Mouse (Mus musculus) lung, postnatal 0 days (tissue): ENCODE results near the gene Olfr1360. TPM values are rescaled to one million over a fixed set of nuclear protein-coding genes. Genes with fewer than 3 reads are reported as not detected.

Experiments used
- ATAC-seq: fragments of 200-750 bp; cut with Nextera tagmentation; 2 replicates; pipeline ENCODE4 v1.8.0; 2017; ENCODE audit warnings: moderate library complexity
- DNase-seq: peaks from one replicate; pipeline ENCODE4 v3.0.0-alpha.2; 2016; ENCODE audit warnings: low spot score
- H3K27ac ChIP-seq: fragments of 300-500 bp; sonication (generic); 2 replicates; pipeline ENCODE4 v1.5.1; 2014; ENCODE audit warnings: antibody characterized with exemption, mild to moderate bottlenecking, low read length, mixed read lengths
- H3K27me3 ChIP-seq: fragments of 300-500 bp; sonication (generic); replicated peaks from 2 replicates; pipeline ENCODE4 v1.6.1; 2014; ENCODE audit warnings: low read length, mixed read lengths; ENCODE audit not compliant: insufficient read depth
- H3K36me3 ChIP-seq: fragments of 300-500 bp; sonication (generic); 2 replicates; pipeline ENCODE4 v1.6.1; 2014; ENCODE audit warnings: low read length, mixed read lengths; ENCODE audit not compliant: insufficient read depth
- H3K4me1 ChIP-seq: fragments of 300-500 bp; sonication (generic); 2 replicates; pipeline ENCODE4 v1.6.1; 2014; ENCODE audit warnings: antibody characterized with exemption, low read depth, low read length, mixed read lengths; ENCODE audit not compliant: insufficient read depth
- H3K4me2 ChIP-seq: fragments of 300-500 bp; sonication (generic); replicated peaks from 2 replicates; pipeline ENCODE4 v1.6.1; 2014; ENCODE audit warnings: low read depth, mild to moderate bottlenecking, low read length, moderate library complexity, mixed read lengths
- H3K4me3 ChIP-seq: fragments of 300-500 bp; sonication (generic); 2 replicates; pipeline ENCODE4 v1.5.1; 2014; ENCODE audit warnings: low read depth, low read length
- H3K9ac ChIP-seq: fragments of 300-500 bp; sonication (generic); replicated peaks from 2 replicates; pipeline ENCODE4 v1.6.1; 2014; ENCODE audit warnings: low read depth, mild to moderate bottlenecking
- H3K9me3 ChIP-seq: fragments of 300-500 bp; sonication (generic); 2 replicates; pipeline ENCODE4 v1.6.1; 2016; ENCODE audit warnings: low read length, mixed read lengths
- CTCF ChIP-seq: IDR thresholded peaks from 2 replicates; pipeline ENCODE4 v1.5.1; 2016; ENCODE audit warnings: antibody characterized with exemption, mild to moderate bottlenecking
- EP300 ChIP-seq: IDR thresholded peaks from 2 replicates; pipeline ENCODE4 v1.6.1; 2016; ENCODE audit warnings: antibody characterized with exemption, mild to moderate bottlenecking, control low read depth
- WGBS: fragments of 180-500 bp; shearing (Covaris S2); extraction: QIAGEN DNeasy Blood & Tissue Kit; methylation state at CpG from one replicate; pipeline ENCODE4 v1.1.7; 2014; 5-methylcytosine and 5-hydroxymethylcytosine counted together
- polyA plus RNA-seq: library from polyadenylated mRNA; unstranded; fragments of >200 nt; fragmentation: Nextera tagmentation; extraction: Ambion mirVana; gene quantifications from 2 replicates; pipeline ENCODE4 v1.2.1, GENCODE M21; 2015

Olfr1360 gene
- polyA plus RNA-seq, 1 experiment from 2014 or later: not detected

DNA sequence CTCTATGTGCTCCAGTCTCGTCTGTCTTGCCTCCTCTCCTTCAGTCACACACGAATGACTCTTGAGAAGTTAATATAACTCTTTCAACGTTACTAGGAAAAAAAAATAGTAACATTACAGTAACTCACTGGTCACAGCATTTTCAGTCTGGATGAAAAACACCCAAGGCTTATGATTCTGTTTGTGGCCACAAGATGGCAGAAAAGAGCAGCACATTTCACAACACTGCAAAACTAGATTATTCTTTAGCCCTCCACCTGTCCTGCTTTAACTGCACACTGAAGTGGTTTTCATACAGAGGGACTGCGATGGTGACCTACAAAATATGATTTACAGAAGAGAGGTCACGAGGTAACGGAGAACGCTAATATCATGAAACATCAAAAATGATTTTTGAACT, 37.5 kb upstream of the Olfr1360 start:
- WGBS: under 1% methylated on average over 7 of the region's 7 CpGs
- Histone ChIP-seq H3K27me3 (no peaks in the 10 kb centered on the region), H3K36me3 (no peaks in the 10 kb centered on the region), H3K4me1 (peaks cover 17% of the 10 kb centered on the region; the same call in 1 of the 2 replicates), H3K27ac (no peak overlapping the region), H3K9me3 (no peaks in the 10 kb centered on the region), H3K4me3 (no peak overlapping the region), H3K4me2 (peak overlapping the region; percentile 67; the same call in 1 of the 2 replicates), H3K9ac (no peak overlapping the region)
- no peak for ATAC-seq
- TF ChIP-seq CTCF: peak; percentile 91
- TF ChIP-seq EP300: no peak; the same call in 1 of the 2 replicates
- peak; percentile 87 for DNase-seq

DNA sequence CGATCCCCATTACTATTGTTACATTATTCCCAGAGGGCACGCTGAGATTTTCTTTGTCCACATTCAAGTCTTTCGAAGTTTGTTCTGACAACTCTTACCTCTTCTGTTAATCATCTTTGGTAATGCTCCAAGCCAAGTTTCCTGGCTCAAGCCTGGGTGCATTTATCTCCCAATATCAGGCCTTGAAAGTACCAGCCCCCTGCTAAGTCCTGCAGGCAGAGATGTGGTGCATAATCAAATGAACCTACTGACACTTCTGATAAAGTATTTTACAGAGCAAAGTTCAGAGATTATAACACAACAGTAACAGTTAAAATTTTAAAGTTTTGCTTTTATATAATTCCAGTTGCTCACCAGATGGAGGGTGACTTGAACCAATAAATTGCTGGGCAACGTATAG, 34.5 kb upstream of the Olfr1360 start:
- H3K36me3 ChIP-seq: no peaks in the 10 kb centered on the region
- ATAC-seq (no peak), DNase-seq (no peak)
- H3K9me3 ChIP-seq: no peaks in the 10 kb centered on the region
- peak overlapping the region; percentile 60 for H3K4me2 ChIP-seq
- no peak overlapping the region for H3K4me3 ChIP-seq
- no peak for TF ChIP-seq EP300
- TF ChIP-seq CTCF: no peak
- H3K9ac ChIP-seq: no peak overlapping the region
- H3K4me1 ChIP-seq: peaks cover 8% of the 10 kb centered on the region; the same call in 1 of the 2 replicates
- no peaks in the 10 kb centered on the region for H3K27me3 ChIP-seq
- no peak overlapping the region for H3K27ac ChIP-seq
- 31% methylated on average over 4 of the region's 4 CpGs for WGBS

DNA sequence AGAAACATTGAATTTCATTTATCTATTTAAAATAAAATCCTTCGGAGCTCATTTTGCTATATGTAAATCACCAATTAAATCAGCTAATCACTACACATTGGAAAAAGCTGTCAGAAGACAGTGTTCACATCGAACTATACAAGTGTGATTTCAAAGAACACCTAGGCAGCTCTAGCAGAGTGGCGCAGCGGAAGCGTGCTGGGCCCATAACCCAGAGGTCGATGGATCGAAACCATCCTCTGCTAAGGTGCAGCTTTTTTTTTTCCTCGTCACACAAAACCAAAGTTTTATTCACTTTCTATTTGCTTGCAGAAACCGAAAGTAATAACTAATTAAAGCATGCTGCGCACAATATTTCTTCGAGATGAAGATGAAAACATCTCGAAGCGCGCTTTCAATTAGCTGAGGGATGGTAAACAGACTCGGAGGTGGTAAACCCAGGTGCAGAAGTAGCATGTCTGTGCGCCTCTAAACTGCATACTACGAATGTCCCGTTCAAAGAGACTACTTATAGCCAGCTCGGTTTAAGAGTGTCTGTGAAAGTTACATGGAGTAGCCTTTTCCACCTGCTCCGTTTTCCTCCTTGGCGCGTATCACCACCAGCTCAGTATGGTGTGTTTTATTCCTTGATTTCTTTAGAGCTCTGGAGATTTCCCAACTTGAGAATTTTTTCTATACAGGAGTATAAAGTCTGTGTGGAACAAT, 33.8 kb upstream of the Olfr1360 start:
- Histone ChIP-seq H3K36me3 (no peaks in the 10 kb centered on the region), H3K4me2 (peak overlapping the region; percentile 60), H3K27ac (no peak overlapping the region), H3K9ac (no peak overlapping the region), H3K4me1 (peaks cover 8% of the 10 kb centered on the region; the same call in 1 of the 2 replicates), H3K27me3 (no peaks in the 10 kb centered on the region), H3K4me3 (peak overlapping the region; percentile 72), H3K9me3 (no peaks in the 10 kb centered on the region)
- 3% methylated on average over 22 of the region's 22 CpGs for WGBS
- TF ChIP-seq EP300: no peak
- no peak for TF ChIP-seq CTCF
- ATAC-seq (peak; percentile 76), DNase-seq (peak; percentile 71)

DNA sequence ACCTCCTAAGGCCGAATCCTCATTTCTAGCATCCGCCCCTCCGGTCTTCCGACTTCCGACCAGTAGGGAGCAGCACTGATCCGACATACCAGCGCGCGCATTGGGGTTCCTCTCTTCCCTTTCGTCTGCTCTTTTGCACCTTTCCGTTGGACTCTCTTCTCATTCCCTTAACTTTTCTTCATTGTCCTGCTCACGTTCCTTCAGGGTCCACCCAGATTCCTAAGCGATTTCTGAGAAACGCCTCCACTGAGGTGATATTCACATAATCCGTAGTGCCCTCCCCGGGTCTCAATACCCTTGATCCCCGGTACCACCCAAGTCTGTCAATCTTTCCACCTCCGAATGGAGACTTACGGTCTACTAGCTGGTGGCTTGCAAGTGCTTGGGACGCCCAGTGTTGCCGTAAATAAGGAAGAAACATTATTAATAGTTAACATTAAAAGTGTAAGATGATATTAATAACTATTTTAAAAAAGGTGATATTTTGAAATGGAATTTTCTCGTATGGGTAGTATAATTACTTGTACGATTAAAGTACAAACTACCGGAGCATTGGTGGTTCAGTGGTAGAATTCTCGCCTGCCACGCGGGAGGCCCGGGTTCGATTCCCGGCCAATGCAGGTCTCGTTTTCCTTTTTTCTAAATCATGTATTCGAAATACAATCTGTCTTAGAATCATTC, 33.0 kb upstream of the Olfr1360 start:
- ATAC-seq: peak; percentile 83

DNA sequence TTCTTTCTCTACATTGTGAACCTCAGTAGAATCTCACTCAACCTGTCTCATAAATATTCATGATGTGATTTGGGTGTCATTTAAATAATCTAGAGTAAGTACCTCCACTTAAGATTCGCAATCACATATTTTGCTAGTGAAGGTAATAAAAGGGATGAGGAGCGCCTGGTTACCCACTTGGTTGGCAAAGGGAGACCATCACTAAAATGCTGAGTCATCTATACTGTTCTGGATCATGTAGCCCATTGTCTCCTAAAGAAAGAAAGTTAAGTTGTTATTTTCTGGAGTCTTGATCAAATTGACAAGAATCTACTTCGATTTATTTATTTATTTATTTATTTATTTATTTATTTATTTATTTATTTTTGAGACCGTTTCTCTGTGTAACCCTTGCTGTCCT, 29.5 kb upstream of the Olfr1360 start:
- 65% methylated on average over 4 of the region's 4 CpGs for WGBS
- H3K4me1 ChIP-seq: no peaks in the 10 kb centered on the region
- no peak overlapping the region for H3K4me3 ChIP-seq
- ATAC-seq: no peak
- no peaks in the 10 kb centered on the region for H3K9me3 ChIP-seq
- no peak overlapping the region for H3K4me2 ChIP-seq
- H3K27ac ChIP-seq: no peak overlapping the region
- no peak overlapping the region for H3K9ac ChIP-seq
- H3K36me3 ChIP-seq: no peaks in the 10 kb centered on the region
- no peak for TF ChIP-seq EP300
- H3K27me3 ChIP-seq: no peaks in the 10 kb centered on the region
- no peak for DNase-seq

More for the DNA sequence above, 33.0 kb upstream of the Olfr1360 start:
- peak; percentile 88 for TF ChIP-seq CTCF
- TF ChIP-seq EP300: peak; percentile 33; the same call in 1 of the 2 replicates
- Histone ChIP-seq H3K9me3 (no peaks in the 10 kb centered on the region), H3K4me2 (peak overlapping the region; percentile 60), H3K4me3 (peak overlapping the region; percentile 72), H3K27ac (peak overlapping the region; percentile 74), H3K9ac (peak overlapping the region; percentile 37; the same call in 1 of the 2 replicates), H3K4me1 (peaks cover 4% of the 10 kb centered on the region; the same call in 1 of the 2 replicates), H3K36me3 (no peaks in the 10 kb centered on the region), H3K27me3 (no peaks in the 10 kb centered on the region)
- DNase-seq: peak; percentile 95
- WGBS: under 1% methylated on average over 32 of the region's 32 CpGs

DNA sequence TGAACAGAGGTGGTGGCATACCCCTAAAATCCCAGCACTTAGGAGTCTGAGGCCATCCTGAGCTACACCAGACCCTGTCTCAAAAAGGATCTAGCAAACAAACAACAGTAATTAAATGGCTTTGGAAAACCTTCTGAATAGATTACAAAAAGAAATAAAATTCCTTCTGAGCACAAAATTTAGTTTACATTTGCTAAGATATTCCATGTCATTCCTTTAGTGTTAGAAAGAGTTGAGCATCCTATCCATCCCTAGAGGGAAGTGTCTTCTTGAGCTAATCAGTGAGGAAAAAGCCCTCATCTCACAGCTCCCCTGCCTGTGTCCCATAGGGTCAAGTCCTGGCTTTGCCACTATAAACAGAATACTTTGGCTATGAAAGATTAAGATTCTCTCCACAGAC, 20.6 kb upstream of the Olfr1360 start, which contains the start of gene Olfr1359:
Gene Olfr1359 (plus strand): TSS at position 301 of the 400 bp plus-strand sequence.
- TF ChIP-seq EP300: no peak

More for the DNA sequence above, 20.6 kb upstream of the Olfr1360 start, which contains the start of gene Olfr1359:
- H3K9ac ChIP-seq: no peak within 1 kb of the TSS
- ATAC-seq (no peak), DNase-seq (no peak)
- H3K36me3 ChIP-seq: no peaks in the 10 kb centered on the region
- H3K27ac ChIP-seq: no peak within 1 kb of the TSS
- H3K4me1 ChIP-seq: no peaks in the 10 kb centered on the region
- H3K4me2 ChIP-seq: no peak within 1 kb of the TSS
- H3K27me3 ChIP-seq: no peaks in the 10 kb centered on the region
- H3K4me3 ChIP-seq: no peak within 1 kb of the TSS
- H3K9me3 ChIP-seq: no peaks in the 10 kb centered on the region
